Mouse (Mus musculus): ENCODE measurements around the gene Bscl2.

DNA sequence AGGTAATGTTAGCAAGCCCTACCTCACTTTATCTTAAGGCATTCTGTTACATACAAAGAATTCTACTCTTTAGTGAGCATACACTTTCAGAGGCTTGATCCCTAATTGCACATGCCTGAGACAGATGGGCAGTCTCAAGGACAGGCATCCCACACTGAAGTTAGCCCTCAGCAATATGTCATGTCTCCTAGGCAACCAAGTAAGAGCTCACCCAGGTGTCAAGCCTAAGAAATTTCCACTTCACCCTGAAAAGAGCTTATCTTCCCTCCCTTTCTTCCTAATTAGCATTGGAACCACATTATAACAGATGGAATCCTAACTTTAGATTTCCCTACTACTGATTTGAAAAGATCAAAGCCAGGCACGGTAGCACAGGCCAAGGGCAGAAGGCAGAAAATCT, 48.1 kb upstream of the Bscl2 start:
- TF ChIP-seq TAL1 (IDR thresholded peaks at IDR 0.05; ENCODE audit: low read length) (no peak), GATA1 (IDR thresholded peaks at IDR 0.05; ENCODE audit: low read length) (no peak)

Measured in erythroblast, embryonic 14.5 days (primary cell).